In genomic region chr9:62513492-62514133, GRCm38 (mm10) we compare ENCODE assay signal across 9 mouse cellular contexts. TPM values are rescaled to one million over a fixed set of nuclear protein-coding genes. Genes with fewer than 3 reads are reported as not detected.
A peak's percentile ranks its signal among the peaks of the same experiment; 100 is the strongest.
DNase-seq lines count a peak whose midpoint lies in the region; ATAC-seq lines count a peak whose summit lies in the region.
"Had no signal": no experiment of that assay in that cellular context is flagged by ENCODE, and none has a peak within 500 bp of the region (broad histone marks: within the 10 kb centered on the region; RNA-seq: fewer than 3 reads in every experiment).

No protein-coding gene starts in this region.

- WGBS in heart, embryonic 12.5 days = 66% methylated on average over 10 of the region's 10 CpGs

- H3K36me3 ChIP-seq in heart, embryonic 12.5 days = no peaks in the 10 kb centered on the region

- no peaks in the 10 kb centered on the region for H3K27me3 ChIP-seq in heart, embryonic 12.5 days (replicated peaks)

- H3K9ac ChIP-seq in heart, embryonic 12.5 days = no peak overlapping the region

- peaks cover 24% of the 10 kb centered on the region for H3K4me1 ChIP-seq in heart, embryonic 12.5 days (replicated peaks)

- H3K27ac ChIP-seq in heart, embryonic 12.5 days (ENCODE audit: poor library complexity, severe bottlenecking) = no peak overlapping the region

- no peak overlapping the region for H3K4me2 ChIP-seq in heart, embryonic 12.5 days

- ATAC-seq in heart, embryonic 12.5 days (ENCODE audit: insufficient number of reproducible peaks, low FRiP score) = no peak

- H3K9me3 ChIP-seq in heart, embryonic 12.5 days (replicated peaks) = no peaks in the 10 kb centered on the region

- DNase-seq in heart, adult 18-20 months = peak; percentile 58 to 79
- DNase-seq in brain, adult 2 months (ENCODE audit: low read depth, low spot score) = peak; percentile 86
- peak; percentile 39 for DNase-seq in heart, postnatal 4 days
- DNase-seq in lung, postnatal 14 days = peak; percentile 49
- DNase-seq in adrenal gland, postnatal 36 days = no peak
- DNase-seq in adrenal gland, adult 18-20 months (ENCODE audit: low spot score in 2 of 2) = no peak
- no peak for DNase-seq in left cerebral cortex, adult 8-10 months (ENCODE audit: low spot score in 2 of 2)

- H3K4me3 ChIP-seq in heart, embryonic 12.5 days = no peak overlapping the region

RNA-seq across cellular contexts. Expression of gene Coro2b, which starts 23.2 kb away (rescaled TPM):
- 10 to 100 TPM; 13.3 to 13.8 TPM for total RNA-seq in heart, adult 18-20 months (2021)
- polyA plus RNA-seq in heart, embryonic 12.5 days (2016; fragmentation: Nextera tagmentation; extraction: Ambion mirVana) = 5.8 and 6.0 TPM in 2 replicates
- 10 to 100 TPM; 16.2 to 16.9 TPM for total RNA-seq in heart, postnatal 4 days (2021)
- total RNA-seq in adrenal gland, postnatal 36 days (2021) = 10 to 100 TPM in 1 of 2 experiments, 1 to 10 TPM in 1; 8.4 to 14.6 TPM
- 10 to 100 TPM; 10.5 to 14.8 TPM for total RNA-seq in adrenal gland, adult 18-20 months (2021)
- total RNA-seq in left cerebral cortex, adult 8-10 months (2022) = 100 to 1,000 TPM; 159 to 171 (median 170) TPM
- total RNA-seq: MEL had no signal

Comparison
In these comparisons a context has a peak if more than half of its experiments do, and no peak if none do; other contexts are left out.
1. DNase-seq: peak in heart, adult 18-20 months (2 of 2), brain, adult 2 months (single experiment), heart, postnatal 4 days (single experiment) and lung, postnatal 14 days (single experiment); none in adrenal gland, postnatal 36 days (0 of 2), adrenal gland, adult 18-20 months (0 of 2) and left cerebral cortex, adult 8-10 months (0 of 2).
2. RNA of gene Coro2b, which starts 23.2 kb away (total RNA-seq): 159 to 171 TPM in left cerebral cortex, adult 8-10 months; 16.2 to 16.9 TPM in heart, postnatal 4 days, 10.5 to 14.8 TPM in adrenal gland, adult 18-20 months, 8.4 to 14.6 TPM in adrenal gland, postnatal 36 days and 13.3 to 13.8 TPM in heart, adult 18-20 months; every median in the first group is over 4 times any median in the second.